Mouse (Mus musculus) left cerebral cortex, adult 18-20 months (tissue): Measurements from ENCODE around the gene Nudt9. TPM values are rescaled to one million over a fixed set of nuclear protein-coding genes. Genes with fewer than 3 reads are reported as not detected.

Source experiments
- microRNA-seq, 2 experiments: library from miRNA; unstranded; fragments of <30 nt; microRNA quantifications; one replicate each; pipeline ENCODE4 v1.2.0; 2021
- total RNA-seq, 2 experiments: library from RNA; stranded (reverse); gene quantifications; 2 replicates each; pipeline ENCODE4 v1.2.3; 2021

The Nudt9 gene
- total RNA-seq, 2 experiments from 2014 or later, result 60.5 to 62.1 TPM

Small RNA genes within 50 kb of the gene (microRNA-seq; reads per million reads assigned to microRNA genes)
- gene Mir5619, result 0 to 0.85 reads per million in 2 experiments

Other genes with a start within 250 kb of the Nudt9 start
- 10 to 100 TPM; 36.0 to 39.0 TPM for gene Klhl8, start 135.0 kb upstream of the Nudt9 start, total RNA-seq
- gene Hsd17b13, start 68.9 kb upstream of the Nudt9 start, total RNA-seq, result under 1 TPM; 0.30 to 0.44 TPM
- 10 to 100 TPM; 49.0 to 52.9 TPM for gene Hsd17b11, start 24.4 kb upstream of the Nudt9 start, total RNA-seq
- gene Gm17660, start 31.3 kb downstream of the Nudt9 start, total RNA-seq, result not detected
- 1,000 to 10,000 TPM; 1,509 to 1,567 TPM for gene Sparcl1, start 67.4 kb downstream of the Nudt9 start, total RNA-seq
- under 1 TPM in 1 of 2 experiments, not detected in 1; 0.16 TPM for gene Dspp, start 124.4 kb downstream of the Nudt9 start, total RNA-seq
- gene Dmp1, start 156.3 kb downstream of the Nudt9 start, total RNA-seq, result 1 to 10 TPM; 6.7 to 7.2 TPM